Mouse (Mus musculus): ENCODE measurements at regions not wholly inside any gene's neighbourhood (a gene's known extent, or its start where the extent isn't known, plus 50 kb on each side); places are given as distances from the start of the nearest gene placed in this dataset.
A peak's percentile ranks its signal among the peaks of the same experiment; 100 is the strongest.

DNA sequence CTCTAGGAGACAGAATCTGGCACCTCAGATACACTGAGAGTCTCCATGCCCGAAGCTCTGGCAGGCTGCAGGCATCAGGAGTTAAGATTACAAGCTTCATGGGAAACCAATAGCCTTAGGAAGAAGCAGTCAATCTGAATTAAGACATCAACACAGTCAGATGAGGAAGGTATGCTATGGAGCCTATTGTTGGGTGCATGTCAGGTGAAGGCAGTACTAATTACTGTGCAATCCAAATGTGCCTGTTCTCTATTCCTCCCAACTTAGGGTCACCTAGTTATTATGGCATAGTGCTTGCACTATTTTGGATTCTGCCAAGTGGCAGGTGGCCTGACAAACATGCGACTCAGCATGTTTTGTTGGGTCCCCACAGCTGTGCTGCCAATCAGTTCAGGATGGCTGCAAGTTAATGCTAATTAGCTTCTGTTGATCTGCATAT, 53.0 kb upstream of the Gm10192 start:
- Histone ChIP-seq H3K4me1 (ENCODE audit: insufficient read depth, low read length) (no peaks in the 10 kb centered on the region), H3K9ac (replicated peaks; ENCODE audit: low read length, poor library complexity, severe bottlenecking) (no peak overlapping the region), H3K36me3 (ENCODE audit: insufficient read depth, low read length) (no peaks in the 10 kb centered on the region), H3K4me2 (ENCODE audit: low read depth, low read length, poor library complexity, severe bottlenecking) (no peak overlapping the region), H3K27ac (ENCODE audit: low read depth, low read length) (no peak overlapping the region), H3K4me3 (ENCODE audit: low read depth, low read length) (no peak overlapping the region), H3K9me3 (ENCODE audit: low read length) (no peaks in the 10 kb centered on the region), H3K27me3 (ENCODE audit: insufficient read depth, low read length) (no peaks in the 10 kb centered on the region)
- DNase-seq (ENCODE audit: low spot score): peak; percentile 81
- ATAC-seq (ENCODE audit: low FRiP score): peak; percentile 60; the same call in 1 of the 2 replicates
- no peak for TF ChIP-seq CTCF (IDR thresholded peaks at IDR 0.05)
- 20% methylated on average over 2 of the region's 2 CpGs for WGBS

Data from midbrain, postnatal 0 days (tissue).